Mouse (Mus musculus): Measurements from ENCODE around the gene Fah.

Gene Fah

DNA sequence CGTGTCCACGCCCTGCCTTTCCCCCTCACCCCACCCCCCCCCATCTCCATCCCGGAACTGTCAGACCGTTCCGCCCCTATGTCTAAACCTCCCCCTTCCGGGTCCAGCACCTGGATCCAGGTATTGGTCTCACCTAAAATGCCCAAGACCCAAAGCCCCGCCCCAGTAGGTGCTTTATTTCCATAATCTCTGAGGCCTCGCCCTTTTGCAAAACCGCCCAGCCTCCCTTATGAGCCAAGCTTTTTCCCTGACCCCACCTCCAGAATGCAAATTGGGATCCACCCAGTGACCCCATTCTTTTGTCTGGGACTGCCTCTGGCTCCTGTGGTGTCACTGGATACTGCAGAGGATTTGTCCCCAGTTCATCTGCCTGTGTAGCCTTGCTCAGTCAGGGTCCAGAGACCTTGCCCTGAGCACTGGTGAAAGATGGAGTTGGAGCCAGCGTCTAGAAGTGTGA is at the start of gene Fah:
Gene Fah, minus strand, starts transcription at position 430 of the 457 bp plus-strand sequence.
- peak; percentile 39 for DNase-seq (ENCODE audit: extremely low read depth, low read depth, low spot score)

DNA sequence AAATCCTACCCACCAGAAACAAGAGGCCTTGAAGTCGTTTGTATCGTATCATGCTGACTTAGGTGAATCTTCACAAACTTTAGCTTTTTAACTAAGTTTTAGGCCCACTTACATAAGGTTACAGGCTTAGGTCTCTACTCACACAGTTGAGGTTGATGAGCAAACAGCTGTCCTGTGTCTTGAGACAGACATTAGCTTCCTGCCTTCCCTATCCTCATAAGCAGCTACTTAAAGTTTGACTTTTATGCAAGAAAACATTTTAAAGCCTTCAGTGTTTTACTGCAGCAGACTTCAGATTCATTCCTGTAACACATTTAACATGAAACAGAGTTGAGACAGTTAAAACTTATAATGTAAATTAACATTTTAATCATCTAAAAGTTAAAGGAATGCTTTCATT is 46.2 kb upstream of the Fah start:
- no peak for DNase-seq (ENCODE audit: extremely low read depth, low read depth, low spot score)

DNA sequence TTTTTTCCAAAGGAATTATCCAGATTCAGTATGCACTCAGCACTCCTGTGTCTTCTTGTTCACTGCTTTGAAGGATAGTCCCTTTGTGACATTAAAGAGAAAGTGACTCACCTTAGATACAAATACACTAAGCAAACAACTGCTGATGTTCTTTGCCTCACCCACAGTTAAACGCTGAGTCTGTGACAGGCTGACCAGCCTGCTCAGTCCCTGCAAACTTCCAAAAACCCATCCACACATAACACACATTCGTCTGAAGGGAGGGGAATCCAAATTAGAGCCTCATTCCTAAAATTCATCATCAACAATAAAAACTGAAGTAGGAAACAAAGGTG is 45.4 kb upstream of the Fah start:
- no peak for DNase-seq (ENCODE audit: extremely low read depth, low read depth, low spot score)

- no peak for DNase-seq (ENCODE audit: extremely low read depth, low read depth, low spot score)
Observed at GRCm38 (mm10) chr7:84651303-84651986, 44.9 kb upstream of the Fah start.

- no peak for DNase-seq (ENCODE audit: extremely low read depth, low read depth, low spot score)
Observed at GRCm38 (mm10) chr7:84649016-84649415, 42.5 kb upstream of the Fah start.

DNA sequence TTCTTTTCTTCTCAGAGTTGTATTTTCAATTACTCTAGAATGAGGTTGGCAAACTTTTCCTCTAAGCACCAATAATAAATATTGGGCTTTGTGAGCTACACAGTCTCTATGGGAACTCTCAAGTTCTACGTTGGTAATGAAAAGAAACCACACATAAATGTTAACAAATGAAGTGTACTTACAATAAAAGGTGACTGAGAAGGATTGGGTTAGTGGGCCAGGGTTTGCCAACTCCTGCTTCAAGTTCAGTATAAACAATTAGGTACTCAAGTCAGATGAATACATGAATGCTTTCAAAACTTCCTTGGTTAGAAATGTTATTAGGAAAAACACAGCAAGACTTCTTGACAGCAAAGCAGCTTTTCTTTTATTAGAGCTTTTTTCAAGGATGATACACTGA is 39.7 kb upstream of the Fah start:
- DNase-seq (ENCODE audit: extremely low read depth, low read depth, low spot score), result no peak

- DNase-seq (ENCODE audit: extremely low read depth, low read depth, low spot score), result no peak
Observed at GRCm38 (mm10) chr7:84643270-84643998, 36.9 kb upstream of the Fah start.

GRCm38 (mm10) chr7:84642159-84642928 is 35.8 kb upstream of the Fah start:
- no peak for DNase-seq (ENCODE audit: extremely low read depth, low read depth, low spot score)

DNA sequence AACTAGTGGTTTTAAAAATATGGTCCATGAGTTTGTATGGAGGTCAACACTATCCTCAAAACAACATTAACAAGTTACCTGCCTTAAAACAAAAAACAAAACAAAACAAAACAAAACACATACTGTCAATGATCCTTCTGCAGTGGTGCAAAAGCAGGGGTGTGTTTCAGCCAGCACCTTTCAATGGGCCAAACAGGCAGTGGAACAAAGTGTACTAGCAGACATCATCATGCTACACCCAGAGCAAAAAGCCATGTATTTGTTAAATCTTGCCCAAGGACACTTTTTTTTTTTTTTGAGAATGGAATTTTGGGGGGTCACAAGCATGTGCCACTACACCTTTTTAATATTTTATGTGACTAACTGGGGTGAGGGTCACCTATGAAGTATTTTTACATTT is 30.4 kb upstream of the Fah start:
- DNase-seq (ENCODE audit: extremely low read depth, low read depth, low spot score), result no peak

DNA sequence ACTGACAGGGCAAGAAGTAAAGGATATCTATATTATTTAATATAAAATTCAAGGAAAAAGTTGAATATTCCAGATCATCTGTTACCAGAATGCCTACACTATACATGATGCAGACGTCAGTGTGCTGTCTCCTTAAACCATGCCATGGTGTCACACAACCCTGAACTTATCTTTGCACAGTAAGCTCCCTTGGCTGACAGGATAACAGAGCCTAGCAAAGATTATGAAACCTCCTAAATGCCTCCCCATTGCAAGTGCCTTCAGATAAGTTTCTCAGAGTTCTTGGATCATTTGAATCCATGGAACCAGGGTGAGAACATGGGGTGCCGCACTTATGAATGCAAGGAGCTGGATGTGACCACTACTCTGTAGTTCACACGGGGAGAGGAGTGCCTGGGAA is 25.4 kb upstream of the Fah start:
- DNase-seq (ENCODE audit: extremely low read depth, low read depth, low spot score), result no peak

- DNase-seq (ENCODE audit: extremely low read depth, low read depth, low spot score), result no peak
Observed at GRCm38 (mm10) chr7:84623718-84624117, 17.2 kb upstream of the Fah start.

- no peak for DNase-seq (ENCODE audit: extremely low read depth, low read depth, low spot score)
Observed at GRCm38 (mm10) chr7:84620956-84621355, 14.4 kb upstream of the Fah start.

GRCm38 (mm10) chr7:84618951-84619350 is 12.4 kb upstream of the Fah start:
- no peak for DNase-seq (ENCODE audit: extremely low read depth, low read depth, low spot score)

- no peak for DNase-seq (ENCODE audit: extremely low read depth, low read depth, low spot score)
Observed at GRCm38 (mm10) chr7:84612445-84612844, 5.9 kb upstream of the Fah start.

- DNase-seq (ENCODE audit: extremely low read depth, low read depth, low spot score), result no peak
Observed at GRCm38 (mm10) chr7:84611609-84612008, 5.1 kb upstream of the Fah start.

DNA sequence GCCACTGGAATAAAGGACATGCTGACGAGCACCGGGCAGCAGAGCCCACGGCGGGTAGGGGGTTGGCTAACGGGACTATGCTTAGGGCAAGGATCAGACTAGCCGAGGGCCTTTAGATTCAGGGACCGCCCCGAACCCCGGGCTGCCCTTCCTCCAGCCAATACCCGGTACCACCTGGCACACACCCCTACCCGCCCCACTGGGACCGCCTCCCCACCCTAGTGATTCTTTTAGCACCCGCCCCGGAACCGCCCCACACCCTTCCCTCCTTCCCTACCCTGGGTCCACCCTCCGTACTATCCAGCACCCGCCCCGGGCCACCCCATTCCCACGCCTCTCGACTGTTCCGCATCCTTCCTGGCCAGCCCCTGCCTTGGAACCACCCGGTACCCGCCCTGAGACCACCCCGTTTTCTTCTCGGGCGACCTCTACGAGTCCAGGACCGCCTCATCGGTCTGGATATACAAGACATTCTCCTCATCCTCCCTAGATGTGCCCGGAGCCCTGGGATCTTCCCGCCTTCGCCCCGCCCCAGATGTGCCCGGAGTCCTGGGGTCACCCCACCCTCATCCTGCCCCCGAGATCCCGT is 724 bp downstream of the Fah start:
- no peak for DNase-seq (ENCODE audit: extremely low read depth, low read depth, low spot score)

DNA sequence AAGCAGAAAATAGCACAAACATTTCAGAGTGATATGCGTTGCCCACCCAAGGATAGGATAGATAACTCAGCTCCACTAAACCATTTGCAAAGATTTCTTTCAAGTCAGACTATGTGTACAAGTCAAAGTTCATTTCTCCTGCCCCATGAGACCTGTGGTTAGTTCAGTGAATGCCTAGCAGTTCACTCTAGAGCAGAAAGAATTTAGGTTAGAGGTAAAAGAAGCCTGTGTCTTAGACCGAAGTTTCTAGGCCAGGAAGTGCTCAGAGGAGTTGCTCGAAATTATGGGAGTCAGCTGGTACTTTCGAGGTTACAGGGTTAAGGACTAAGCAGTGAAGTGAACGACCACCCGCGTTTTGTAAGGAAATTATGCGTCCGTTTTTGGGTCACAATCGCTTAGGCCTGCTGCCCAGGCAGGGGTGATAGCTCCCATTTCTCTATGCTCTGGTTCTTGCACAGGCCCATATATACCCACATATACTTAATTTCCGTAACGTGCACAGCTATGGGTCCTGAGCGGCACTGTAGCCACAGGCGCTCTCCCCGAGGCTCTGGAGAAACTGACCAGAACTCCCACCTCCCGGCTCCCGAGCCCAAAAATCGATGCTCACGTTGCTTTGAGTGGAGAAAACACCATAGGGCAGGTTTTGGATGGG is 1.4 kb downstream of the Fah start:
- no peak for DNase-seq (ENCODE audit: extremely low read depth, low read depth, low spot score)

- DNase-seq (ENCODE audit: extremely low read depth, low read depth, low spot score), result peak; percentile 73
Observed at GRCm38 (mm10) chr7:84604501-84604900, 2.0 kb downstream of the Fah start.

- no peak for DNase-seq (ENCODE audit: extremely low read depth, low read depth, low spot score)
Observed at GRCm38 (mm10) chr7:84601331-84601730, 5.2 kb downstream of the Fah start.

GRCm38 (mm10) chr7:84600631-84601030 is 5.9 kb downstream of the Fah start:
- DNase-seq (ENCODE audit: extremely low read depth, low read depth, low spot score), result no peak

DNA sequence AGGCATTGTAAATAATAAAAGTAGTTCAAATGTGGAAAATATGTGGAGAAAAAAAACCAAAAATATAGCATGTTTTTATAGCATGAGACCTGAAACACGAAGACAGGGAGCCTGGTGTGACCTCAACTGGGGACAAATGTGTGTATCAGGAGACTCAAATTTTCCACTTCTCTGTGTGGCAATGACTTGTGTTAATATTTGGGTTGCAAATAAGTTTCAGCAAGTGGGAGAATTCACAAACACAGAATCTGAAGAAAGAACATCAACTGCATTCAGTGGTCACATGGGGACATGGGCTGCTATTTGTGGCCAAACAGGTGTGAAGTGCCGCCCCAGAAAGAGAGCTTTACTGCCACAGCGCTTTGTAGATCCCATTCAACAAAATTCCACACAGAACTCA is 9.9 kb downstream of the Fah start:
- no peak for DNase-seq (ENCODE audit: extremely low read depth, low read depth, low spot score)

All from fat pad, adult 2 months (tissue).